Mouse (Mus musculus) bone marrow macrophage, adult 2 months (primary cell): ENCODE measurements around the gene Samsn1.

Experiments
- CTCF ChIP-seq: IDR thresholded peaks from 2 replicates; pipeline ENCODE4 v1.5.1; 2012; ENCODE audit warnings: low read depth, mild to moderate bottlenecking, low read length, moderate library complexity
- POLR2A ChIP-seq: IDR thresholded peaks from 2 replicates; pipeline ENCODE4 v1.6.1; 2012; ENCODE audit warnings: mild to moderate bottlenecking, low read depth, low read length, borderline replicate concordance

DNA sequence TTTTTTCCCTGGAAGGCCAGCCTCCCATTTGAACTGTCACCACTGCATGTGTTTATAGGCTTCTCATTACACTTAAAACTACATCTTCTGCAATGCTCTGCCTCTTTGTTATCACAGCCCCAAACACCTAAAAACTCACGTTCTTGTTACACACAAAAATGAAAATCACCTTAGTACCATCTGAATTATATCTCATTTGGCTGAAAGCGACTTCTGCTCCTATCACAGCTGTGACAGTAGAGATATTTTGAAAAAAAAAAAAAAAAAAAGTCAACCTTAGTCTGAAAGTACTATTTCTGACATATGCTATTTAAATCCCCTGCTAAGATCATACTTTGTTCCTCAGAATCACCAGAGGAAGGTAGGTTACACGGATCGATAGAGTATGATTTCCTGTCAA, 102.8 kb downstream of the Samsn1 start:
- TF ChIP-seq POLR2A (no peak), CTCF (no peak)
